Mouse (Mus musculus) megakaryocyte-erythroid progenitor cell, adult 5-6 weeks (primary cell): ENCODE data around the gene Farp2. TPM values are rescaled to one million over a fixed set of nuclear protein-coding genes. Genes with fewer than 3 reads are reported as not detected.

ENCODE experiments used
- total RNA-seq, 2 experiments: library from RNA; stranded (forward) in 1 of 2; stranded (reverse) in 1 of 2; fragments of 200-1000, 215-1000 nt in 1 of 2; fragments of >200 nt in 1 of 2; fragmentation: Nextera tagmentation in 1 of 2; gene quantifications; 2 replicates each; pipeline ENCODE4 v1.2.3; 2014 to 2017

Gene Farp2
- total RNA-seq, 2 experiments from 2014 or later = 2.0 to 3.0 TPM

Other genes with a start within 250 kb of the Farp2 start
- 16.7 and 20.3 TPM in 2 replicates for gene Mterf4, start 206.2 kb upstream of the Farp2 start, total RNA-seq (2014; fragmentation: Nextera tagmentation)
- gene Mterf4, start 206.2 kb upstream of the Farp2 start, total RNA-seq (2017) = 23.6 and 29.4 TPM in 2 replicates
- gene Ppp1r7, start 169.2 kb upstream of the Farp2 start, total RNA-seq (2014; fragmentation: Nextera tagmentation) = 30.1 and 33.7 TPM in 2 replicates
- gene Ppp1r7, start 169.2 kb upstream of the Farp2 start, total RNA-seq (2017) = 34.3 and 50.2 TPM in 2 replicates
- gene Pask, start 168.6 kb upstream of the Farp2 start, total RNA-seq (2014; fragmentation: Nextera tagmentation) = 19.3 and 25.5 TPM in 2 replicates
- 12.5 and 24.5 TPM in 2 replicates for gene Pask, start 168.6 kb upstream of the Farp2 start, total RNA-seq (2017)
- 0.37 TPM in 1 of 2 replicates, not detected in the other for gene Ano7, start 138.1 kb upstream of the Farp2 start, total RNA-seq (2014; fragmentation: Nextera tagmentation)
- 1.3 TPM in 1 of 2 replicates, not detected in the other for gene Ano7, start 138.1 kb upstream of the Farp2 start, total RNA-seq (2017)
- gene Hdlbp, start 33.3 kb upstream of the Farp2 start, total RNA-seq (2014; fragmentation: Nextera tagmentation) = 121 and 153 TPM in 2 replicates
- 76.8 and 113 TPM in 2 replicates for gene Hdlbp, start 33.3 kb upstream of the Farp2 start, total RNA-seq (2017)
- gene Stk25, start 146.6 kb downstream of the Farp2 start, total RNA-seq (2014; fragmentation: Nextera tagmentation) = 63.5 and 82.3 TPM in 2 replicates
- gene Stk25, start 146.6 kb downstream of the Farp2 start, total RNA-seq (2017) = 50.4 and 60.8 TPM in 2 replicates
- not detected in 2 replicates for gene Bok, start 173.6 kb downstream of the Farp2 start, total RNA-seq (2014; fragmentation: Nextera tagmentation)
- gene Bok, start 173.6 kb downstream of the Farp2 start, total RNA-seq (2017) = not detected in 2 replicates
- gene Atg4b, start 239.4 kb downstream of the Farp2 start, total RNA-seq (2014; fragmentation: Nextera tagmentation) = 57.9 and 79.1 TPM in 2 replicates
- 55.6 and 116 TPM in 2 replicates for gene Atg4b, start 239.4 kb downstream of the Farp2 start, total RNA-seq (2017)
- 23.6 and 35.0 TPM in 2 replicates for gene Thap4, start 242.8 kb downstream of the Farp2 start, total RNA-seq (2014; fragmentation: Nextera tagmentation)
- gene Thap4, start 242.8 kb downstream of the Farp2 start, total RNA-seq (2017) = 16.5 and 30.0 TPM in 2 replicates